Mouse (Mus musculus) ES-Bruce4 (cell line): Measurements from ENCODE around the gene Rhd.

Source experiments
- CTCF ChIP-seq: IDR thresholded peaks from one replicate; pipeline ENCODE4 v1.8.1; 2011; ENCODE audit warnings: low read depth, low read length
- EP300 ChIP-seq: IDR thresholded peaks from 2 replicates; pipeline ENCODE4 v1.6.1; 2011; ENCODE audit warnings: low read depth, low read length; ENCODE audit not compliant: insufficient read depth
- POLR2A ChIP-seq: IDR thresholded peaks from one replicate; pipeline ENCODE4 v1.8.1; 2011; ENCODE audit warnings: low read length; ENCODE audit not compliant: insufficient read depth

- TF ChIP-seq CTCF (no peak), POLR2A (no peak), EP300 (no peak)
Measured at GRCm38 (mm10) chr4:134863937-134864729, at the start of gene Rhd.
